Comparison of ENCODE assay signal across 9 mouse cellular contexts in genomic region chr17:64499281-64499997, GRCm38 (mm10).
DNase-seq lines count a peak whose midpoint lies in the region; ATAC-seq and TF ChIP-seq lines count a peak whose summit lies in the region.
"Had no signal": no experiment of that assay in that cellular context is flagged by ENCODE, and none has a peak within 500 bp of the region (broad histone marks: within the 10 kb centered on the region; RNA-seq: fewer than 3 reads in every experiment).

No protein-coding gene starts in this region.

- 0 out of 2 replicates have a peak, but pooled peaks have one; percentile 20 for ATAC-seq in forebrain, embryonic 16.5 days
- ATAC-seq in limb, embryonic 14.5 days (ENCODE audit: low FRiP score, low read depth), result no peak

- H3K9ac ChIP-seq in ES-E14 (ENCODE audit: insufficient read depth, low read depth, low read length, poor library complexity, severe bottlenecking), result no peak overlapping the region
- H3K9ac ChIP-seq in forebrain, embryonic 16.5 days (replicated peaks; ENCODE audit: low read depth, low read length), result no peak overlapping the region
- H3K9ac ChIP-seq in limb, embryonic 14.5 days (ENCODE audit: low read depth, low read length, severe bottlenecking), result no peak overlapping the region
- H3K9ac ChIP-seq: limb, embryonic 12.5 days had no signal

- TF ChIP-seq POLR2A in limb, embryonic 14.5 days (IDR thresholded peaks at IDR 0.05; ENCODE audit: borderline replicate concordance, extremely low read depth, insufficient read depth, insufficient read length), result no peak

- in situ Hi-C loops in ES-E14 (cut with MboI; ENCODE audit: low sequenced_read_pairs in 2 of 2, unreplicated experiment in 2 of 2), result no loop called here

- H3K9me3 ChIP-seq in ES-E14 (ENCODE audit: control insufficient read depth, insufficient read depth, low read depth, low read length), result no peaks in the 10 kb centered on the region
- H3K9me3 ChIP-seq in forebrain, embryonic 16.5 days (ENCODE audit: control insufficient read depth, low read length), result no peaks in the 10 kb centered on the region
- no peaks in the 10 kb centered on the region for H3K9me3 ChIP-seq in limb, embryonic 14.5 days (ENCODE audit: control insufficient read depth, low read length)
- H3K9me3 ChIP-seq: limb, embryonic 12.5 days had no signal

- peak; percentile 27 for DNase-seq in layer of hippocampus, adult 11-12 months (ENCODE audit: low spot score)
- no peak for DNase-seq in layer of hippocampus, adult 9-10 months (ENCODE audit: low spot score)
- DNase-seq in ES-E14 (ENCODE audit: low read depth, low spot score), result peak; percentile 15
- peak; percentile 58 for DNase-seq in brain, adult 2 months (ENCODE audit: low read depth, low spot score)
- peak; percentile 38 for DNase-seq in limb, embryonic 14.5 days (ENCODE audit: low spot score)
- peak; percentile 53 for DNase-seq in retina, embryonic 14.5 days (ENCODE audit: low spot score)
- no peak for DNase-seq in layer of hippocampus, adult 8-10 months (ENCODE audit: low spot score in 2 of 2)

- H3K36me3 ChIP-seq in ES-E14 (ENCODE audit: control insufficient read depth, insufficient read depth, low read length, poor library complexity, severe bottlenecking), result no peaks in the 10 kb centered on the region
- H3K36me3 ChIP-seq in forebrain, embryonic 16.5 days (ENCODE audit: control insufficient read depth, insufficient read depth), result no peaks in the 10 kb centered on the region
- no peaks in the 10 kb centered on the region for H3K36me3 ChIP-seq in limb, embryonic 14.5 days (ENCODE audit: control insufficient read depth, insufficient read depth, low read length)
- H3K36me3 ChIP-seq: limb, embryonic 12.5 days had no signal

- H3K4me2 ChIP-seq in forebrain, embryonic 16.5 days (ENCODE audit: low read length), result no peak overlapping the region
- no peak overlapping the region for H3K4me2 ChIP-seq in limb, embryonic 14.5 days (replicated peaks; ENCODE audit: low read depth, low read length, severe bottlenecking)
- H3K4me2 ChIP-seq: limb, embryonic 12.5 days had no signal

- no peaks in the 10 kb centered on the region for H3K27me3 ChIP-seq in forebrain, embryonic 16.5 days (replicated peaks; ENCODE audit: control insufficient read depth, insufficient read depth, low read length)
- H3K27me3 ChIP-seq in limb, embryonic 14.5 days (ENCODE audit: control insufficient read depth, insufficient read depth, low read length), result no peaks in the 10 kb centered on the region
- H3K27me3 ChIP-seq: limb, embryonic 12.5 days had no signal

- no peaks in the 10 kb centered on the region for H3K4me1 ChIP-seq in ES-E14 (ENCODE audit: control insufficient read depth in 2 of 2, insufficient read depth in 2 of 2, low read length in 2 of 2, poor library complexity in 1 of 2)
- no peaks in the 10 kb centered on the region for H3K4me1 ChIP-seq in forebrain, embryonic 16.5 days (replicated peaks; ENCODE audit: control insufficient read depth, insufficient read depth, low read length)
- H3K4me1 ChIP-seq in limb, embryonic 14.5 days (ENCODE audit: control insufficient read depth, insufficient read depth, low read length), result no peaks in the 10 kb centered on the region

- WGBS in forebrain, embryonic 16.5 days, result 61% methylated on average over 15 of the region's 15 CpGs
- 57% methylated on average over 15 of the region's 15 CpGs for WGBS in limb, embryonic 14.5 days

- no peak overlapping the region for H3K4me3 ChIP-seq in ES-E14 (ENCODE audit: insufficient read depth in 1 of 2, low read depth in 1 of 2, low read length in 2 of 2, poor library complexity in 1 of 2, severe bottlenecking in 1 of 2)
- H3K4me3 ChIP-seq in forebrain, embryonic 16.5 days (replicated peaks; ENCODE audit: low read length), result no peak overlapping the region
- no peak overlapping the region for H3K4me3 ChIP-seq in limb, embryonic 14.5 days (replicated peaks; ENCODE audit: low read length)
- H3K4me3 ChIP-seq: limb, embryonic 12.5 days had no signal

- no peak overlapping the region for H3K27ac ChIP-seq in ES-E14 (ENCODE audit: insufficient read depth, low read depth, low read length, poor library complexity, severe bottlenecking)
- no peak overlapping the region for H3K27ac ChIP-seq in forebrain, embryonic 16.5 days (ENCODE audit: low read length)
- no peak overlapping the region for H3K27ac ChIP-seq in limb, embryonic 14.5 days (replicated peaks; ENCODE audit: low read depth, low read length)
- H3K27ac ChIP-seq: limb, embryonic 12.5 days had no signal

TF ChIP-seq in ES-E14, 5 proteins besides CTCF, POLR2A, EP300 and RAD21:
- peak; percentile 9; the same call in 1 of the 2 replicates for TF ChIP-seq ZC3H11A (IDR thresholded peaks at IDR 0.05; ENCODE audit: borderline replicate concordance, low read depth, low read length)
- TF ChIP-seq ZNF384 (IDR thresholded peaks at IDR 0.05; ENCODE audit: low read depth, low read length), result no peak

Comparison
In these comparisons a context has a peak if more than half of its experiments do, and no peak if none do; other contexts are left out.
1. DNase-seq: peak in layer of hippocampus, adult 11-12 months (single experiment), ES-E14 (single experiment), brain, adult 2 months (single experiment), limb, embryonic 14.5 days (single experiment) and retina, embryonic 14.5 days (single experiment); none in layer of hippocampus, adult 9-10 months (single experiment) and layer of hippocampus, adult 8-10 months (0 of 2).